Mouse (Mus musculus) neural tube, embryonic 15.5 days (tissue): ENCODE measurements around the gene Cnrip1. TPM values are rescaled to one million over a fixed set of nuclear protein-coding genes. Genes with fewer than 3 reads are reported as not detected.
"Not testable (repeated sequence)": the region's sequence is repeated elsewhere in the genome, so short reads cannot be mapped to it uniquely, and the experiment has no call there.

Source experiments
- ATAC-seq: fragments of 200-750 bp; cut with Nextera tagmentation; 2 replicates; pipeline ENCODE4 v1.8.0; 2017; ENCODE audit warnings: mild to moderate bottlenecking, moderate TSS enrichment, moderate library complexity; ENCODE audit not compliant: low FRiP score
- H3K27ac ChIP-seq: fragments of 300-500 bp; sonication (generic); replicated peaks from 2 replicates; pipeline ENCODE4 v1.5.1; 2015; ENCODE audit warnings: mild to moderate bottlenecking, inconsistent platforms
- H3K27me3 ChIP-seq: fragments of 300-500 bp; sonication (generic); replicated peaks from 2 replicates; pipeline ENCODE4 v1.6.1; 2015; ENCODE audit warnings: inconsistent platforms
- H3K36me3 ChIP-seq: fragments of 300-500 bp; sonication (generic); 2 replicates; pipeline ENCODE4 v1.6.1; 2015; ENCODE audit warnings: inconsistent platforms
- H3K4me1 ChIP-seq: fragments of 300-500 bp; sonication (generic); 2 replicates; pipeline ENCODE4 v1.6.1; 2015; ENCODE audit warnings: inconsistent platforms
- H3K4me2 ChIP-seq: fragments of 300-500 bp; sonication (generic); 2 replicates; pipeline ENCODE4 v1.6.1; 2015; ENCODE audit warnings: inconsistent platforms, mild to moderate bottlenecking, moderate library complexity
- H3K4me3 ChIP-seq: fragments of 300-500 bp; sonication (generic); replicated peaks from 2 replicates; pipeline ENCODE4 v1.5.1; 2015; ENCODE audit warnings: mild to moderate bottlenecking, inconsistent platforms
- H3K9ac ChIP-seq: fragments of 300-500 bp; sonication (generic); replicated peaks from 2 replicates; pipeline ENCODE4 v1.6.1; 2015; ENCODE audit warnings: mild to moderate bottlenecking, inconsistent platforms
- H3K9me3 ChIP-seq: fragments of 300-500 bp; sonication (generic); replicated peaks from 2 replicates; pipeline ENCODE4 v1.6.1; 2016; ENCODE audit warnings: inconsistent platforms
- WGBS: fragments of 180-500 bp; shearing (Covaris S2); methylation state at CpG from one replicate; pipeline ENCODE4 v1.1.7; 2015; ENCODE audit warnings: mixed read lengths; 5-methylcytosine and 5-hydroxymethylcytosine counted together
- polyA plus RNA-seq: library from polyadenylated mRNA; unstranded; fragments of >200 nt; fragmentation: Nextera tagmentation; extraction: Ambion mirVana; gene quantifications from 2 replicates; pipeline ENCODE4 v1.2.1, GENCODE M21; 2015

The Cnrip1 gene
- 132 and 156 TPM in 2 replicates for polyA plus RNA-seq

DNA sequence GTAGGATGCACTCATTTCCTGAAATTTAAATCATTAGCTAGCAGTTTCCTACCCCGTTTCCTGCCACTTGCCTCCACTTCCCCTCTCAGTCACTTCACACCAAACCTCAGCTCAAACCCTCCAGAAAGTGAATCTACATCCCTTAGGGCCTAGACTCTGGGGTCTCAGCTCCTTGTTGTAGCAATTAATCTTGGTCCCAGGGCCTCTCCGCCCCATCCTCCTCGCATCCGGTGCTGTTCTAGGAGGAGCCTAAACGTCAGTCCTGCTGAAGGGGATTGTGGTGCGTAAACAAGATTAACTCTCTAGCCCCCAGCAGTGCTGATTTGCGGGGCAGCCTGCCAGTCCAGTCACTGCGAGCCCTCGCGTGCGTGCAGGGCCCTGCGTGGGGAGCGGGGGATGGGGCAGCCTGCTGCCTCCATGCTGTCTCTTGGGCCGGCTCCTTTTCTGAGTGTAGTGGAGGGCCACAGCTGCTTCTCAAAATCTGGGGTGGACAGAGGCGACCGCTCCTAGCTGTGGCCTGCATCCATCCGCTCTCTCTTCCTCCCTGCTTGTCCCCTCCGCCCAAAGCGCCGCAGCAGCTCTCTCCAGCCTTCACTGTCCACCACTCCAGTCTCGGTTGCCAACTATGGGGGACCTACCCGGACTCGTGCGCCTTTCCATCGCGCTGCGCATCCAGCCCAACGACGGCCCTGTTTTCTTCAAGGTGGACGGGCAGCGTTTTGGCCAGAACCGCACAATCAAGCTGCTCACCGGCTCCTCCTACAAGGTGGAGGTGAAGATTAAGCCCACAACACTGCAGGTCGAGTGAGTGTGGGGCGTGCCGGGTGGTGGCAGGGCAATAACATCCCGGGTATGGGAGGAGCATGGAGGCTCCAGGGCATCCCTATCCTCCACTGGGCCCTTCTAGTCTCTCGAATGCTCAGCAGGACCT, at the start of gene Cnrip1, which contains the start of gene Plek:
Cnrip1 (plus strand) TSS at position 42 of the 931 bp plus-strand sequence.
Plek (minus strand) TSS at position 837 of the 931 bp plus-strand sequence.
- Histone ChIP-seq H3K27me3 (no peaks in the 10 kb centered on the region), H3K36me3 (peaks cover 8% of the 10 kb centered on the region), H3K4me2 (peak within 1 kb of the TSS; percentile 70), H3K27ac (peak within 1 kb of the TSS; percentile 92), H3K4me3 (peak within 1 kb of the TSS; percentile 79), H3K9me3 (no peaks in the 10 kb centered on the region), H3K9ac (peak within 1 kb of the TSS; percentile 91), H3K4me1 (peaks cover 26% of the 10 kb centered on the region)
- WGBS, result under 1% methylated on average over 37 of the region's 38 CpGs
- ATAC-seq, result peak; percentile 97

DNA sequence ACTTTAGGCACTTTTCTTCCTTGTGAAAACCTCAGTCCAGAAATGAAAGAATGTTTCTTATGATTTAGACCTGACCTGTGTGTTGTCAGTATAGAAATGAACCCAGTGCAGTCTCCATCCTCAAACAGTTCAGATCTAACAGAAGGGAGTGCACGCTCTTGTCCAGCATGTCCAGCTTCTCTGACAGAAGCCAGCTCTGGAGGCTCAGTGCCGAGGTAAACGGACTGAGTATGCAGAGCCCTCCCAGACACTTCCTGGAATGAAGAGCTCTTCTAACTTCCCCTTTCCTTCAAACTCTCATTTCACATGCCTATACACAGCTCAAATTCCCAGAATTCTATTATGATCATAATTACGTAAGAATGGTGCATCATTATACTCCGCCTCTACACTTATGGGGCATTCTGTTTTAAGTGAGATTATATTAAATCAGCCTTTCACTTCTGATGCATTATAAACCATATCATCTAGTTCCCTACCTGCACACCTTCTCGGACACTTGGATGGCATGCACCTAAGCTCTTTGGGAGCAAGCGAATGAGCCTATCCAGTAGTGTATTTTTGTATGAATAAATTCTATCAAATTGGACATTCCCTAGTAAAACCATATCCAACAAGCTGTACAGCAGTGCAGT, 48.5 kb upstream of the Cnrip1 start:
- WGBS, result 92% methylated on average over 7 of the region's 7 CpGs
- Histone ChIP-seq H3K4me3 (no peak overlapping the region), H3K9me3 (no peaks in the 10 kb centered on the region), H3K4me2 (no peak overlapping the region), H3K4me1 (no peaks in the 10 kb centered on the region), H3K9ac (no peak overlapping the region), H3K27ac (no peak overlapping the region), H3K36me3 (no peaks in the 10 kb centered on the region; the same call in 1 of the 2 replicates), H3K27me3 (no peaks in the 10 kb centered on the region)
- no peak for ATAC-seq

DNA sequence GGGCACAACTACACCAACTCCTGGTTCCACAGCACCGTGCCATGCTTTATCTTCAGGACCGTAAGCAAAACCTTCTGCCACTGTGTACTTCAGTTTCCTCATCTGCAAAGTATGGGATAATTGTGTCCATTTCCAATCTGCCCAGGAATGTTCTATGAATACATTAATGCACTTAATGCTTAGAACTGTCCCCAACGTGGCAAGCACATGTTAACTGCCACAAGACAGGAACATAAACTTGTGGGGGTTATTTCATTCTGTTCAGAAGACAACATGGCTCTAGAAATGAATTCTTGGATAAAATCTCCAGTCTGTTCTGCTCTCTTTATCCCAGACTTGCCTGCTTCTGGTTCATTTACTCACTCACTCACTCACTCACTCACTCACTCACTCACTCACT, 47.6 kb upstream of the Cnrip1 start:
- no peak for ATAC-seq
- H3K27ac ChIP-seq, result no peak overlapping the region
- H3K27me3 ChIP-seq, result no peaks in the 10 kb centered on the region
- no peak overlapping the region for H3K9ac ChIP-seq
- H3K9me3 ChIP-seq, result no peaks in the 10 kb centered on the region
- WGBS, result 82% methylated on average over 3 of the region's 3 CpGs
- no peaks in the 10 kb centered on the region; the same call in 1 of the 2 replicates for H3K36me3 ChIP-seq
- H3K4me2 ChIP-seq, result no peak overlapping the region
- H3K4me3 ChIP-seq, result no peak overlapping the region
- H3K4me1 ChIP-seq, result no peaks in the 10 kb centered on the region

DNA sequence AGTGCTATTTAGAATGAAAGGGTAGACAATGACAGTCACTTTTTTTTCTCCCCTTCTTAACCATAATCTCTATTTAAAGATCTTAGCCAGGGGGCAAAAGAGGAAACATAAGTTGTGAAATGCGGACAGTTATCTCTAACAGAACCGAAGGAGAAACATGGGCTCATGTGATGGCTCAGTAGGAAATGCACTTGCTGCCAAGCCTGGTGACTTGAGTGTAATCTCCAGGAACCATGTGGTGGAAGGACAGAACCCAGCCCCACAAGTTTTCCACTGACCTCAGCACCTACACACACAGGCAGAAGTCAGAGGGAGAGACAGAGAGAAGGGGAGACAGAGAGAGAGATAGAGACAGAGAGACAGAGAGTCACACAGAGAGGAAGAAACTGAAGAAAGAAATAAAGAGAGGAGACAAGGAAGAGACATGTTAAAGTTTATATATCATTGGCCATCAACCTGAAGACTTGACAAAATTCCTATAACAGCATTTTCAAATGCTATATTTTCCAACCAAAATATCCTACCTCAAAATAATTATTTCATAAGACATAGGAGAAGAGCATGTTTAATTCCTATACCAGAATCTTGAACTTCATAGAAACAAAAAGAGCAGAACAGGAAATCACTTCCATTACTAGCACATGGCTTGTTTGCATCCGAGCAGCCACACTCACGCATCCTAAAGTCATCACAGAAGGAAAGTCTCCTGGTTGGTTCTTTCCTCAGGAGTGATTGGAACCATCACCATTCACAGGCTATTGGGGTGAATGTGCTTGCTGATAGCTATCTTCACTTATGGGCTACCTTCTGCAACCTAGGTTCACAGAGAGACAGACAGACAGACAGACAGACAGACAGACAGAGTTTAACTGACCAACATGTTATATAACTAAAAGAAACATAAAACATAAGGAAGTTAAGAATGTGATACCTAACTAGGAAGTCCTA, 46.2 kb upstream of the Cnrip1 start:
- no peaks in the 10 kb centered on the region for H3K4me1 ChIP-seq
- no peaks in the 10 kb centered on the region for H3K27me3 ChIP-seq
- H3K4me3 ChIP-seq, result no peak overlapping the region
- no peaks in the 10 kb centered on the region for H3K9me3 ChIP-seq
- 84% methylated on average over 4 of the region's 4 CpGs for WGBS
- no peak overlapping the region for H3K9ac ChIP-seq
- H3K36me3 ChIP-seq, result no peaks in the 10 kb centered on the region; the same call in 1 of the 2 replicates
- ATAC-seq, result no peak
- no peak overlapping the region for H3K4me2 ChIP-seq
- no peak overlapping the region for H3K27ac ChIP-seq

DNA sequence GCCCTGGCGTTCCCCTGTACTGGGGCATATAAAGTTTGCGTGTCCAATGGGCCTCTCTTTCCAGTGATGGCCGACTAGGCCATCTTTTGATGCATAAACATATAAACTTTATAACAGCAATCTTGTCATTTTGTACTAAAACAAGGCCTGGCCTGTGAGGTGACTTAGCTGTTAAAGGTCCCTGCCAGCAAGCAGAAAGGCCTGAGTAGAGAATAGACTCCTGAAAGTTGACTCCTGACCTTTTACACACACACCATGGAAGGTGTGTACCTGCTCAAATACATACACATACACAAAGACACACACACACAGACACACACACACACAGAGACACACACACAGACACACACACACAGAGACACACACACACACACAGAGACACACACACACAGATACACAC, 44.9 kb upstream of the Cnrip1 start:
- not testable (repeated sequence) for ATAC-seq, H3K4me3 ChIP-seq, H3K9me3 ChIP-seq, H3K36me3 ChIP-seq, H3K27ac ChIP-seq, H3K27me3 ChIP-seq, H3K9ac ChIP-seq, H3K4me1 ChIP-seq, H3K4me2 ChIP-seq
- WGBS, result 76% methylated on average over 3 of the region's 3 CpGs

DNA sequence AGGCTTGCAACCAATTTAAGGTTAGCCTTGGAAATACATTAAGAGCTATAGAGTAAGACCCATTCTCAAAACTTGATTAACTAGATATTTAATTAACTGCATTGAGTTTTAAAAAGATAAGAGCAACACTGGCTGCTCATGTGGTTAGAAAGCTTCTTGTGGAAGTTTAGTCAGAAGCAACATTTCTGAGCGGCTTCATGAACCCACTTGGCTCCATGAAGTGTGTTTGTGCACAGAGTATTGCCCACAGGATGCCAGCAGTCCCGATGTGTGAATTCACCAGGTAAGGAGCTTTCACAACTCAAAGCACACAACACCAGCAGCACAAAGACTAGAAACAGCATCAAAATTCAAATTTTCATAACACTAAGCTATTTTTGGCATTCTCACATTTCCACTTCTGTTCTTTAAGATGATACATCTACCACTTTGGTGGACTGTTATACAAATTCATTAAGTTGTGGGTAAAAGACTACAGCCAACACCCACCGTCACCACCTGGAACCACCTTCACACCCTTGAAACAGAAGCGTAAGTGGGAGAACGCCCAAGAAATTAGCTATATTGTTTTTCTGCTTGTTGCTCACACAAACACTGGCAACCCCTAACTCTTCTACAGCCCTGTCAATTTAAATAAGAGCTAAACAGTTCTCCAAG, 43.7 kb upstream of the Cnrip1 start:
- Histone ChIP-seq H3K4me3 (no peak overlapping the region), H3K36me3 (no peaks in the 10 kb centered on the region), H3K27me3 (no peaks in the 10 kb centered on the region), H3K4me2 (no peak overlapping the region), H3K4me1 (no peaks in the 10 kb centered on the region), H3K27ac (no peak overlapping the region), H3K9me3 (no peaks in the 10 kb centered on the region), H3K9ac (no peak overlapping the region)
- WGBS, result 92% methylated on average over 5 of the region's 5 CpGs
- no peak for ATAC-seq

DNA sequence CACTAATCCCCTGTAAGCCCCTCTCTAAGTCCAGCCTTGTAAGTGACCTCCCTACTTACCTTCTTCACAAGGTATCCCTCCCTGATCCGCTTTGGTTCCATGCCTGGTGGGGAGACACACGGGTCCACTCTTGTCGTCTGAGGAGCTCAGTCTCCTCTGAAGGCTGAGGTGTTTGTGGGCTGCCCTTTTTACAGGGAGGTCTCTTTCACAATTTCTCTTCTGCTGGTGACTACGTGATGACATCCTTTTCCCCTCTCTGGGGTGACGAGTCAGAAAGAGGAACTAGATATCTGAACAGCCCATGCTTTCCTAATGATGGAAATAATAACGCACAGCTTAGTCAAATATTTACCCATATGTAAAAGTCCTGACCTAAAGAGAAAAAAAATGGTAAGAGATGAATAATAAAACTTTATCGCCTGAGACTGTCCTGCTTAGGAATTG, 42.9 kb upstream of the Cnrip1 start:
- H3K27ac ChIP-seq, result no peak overlapping the region
- no peaks in the 10 kb centered on the region for H3K27me3 ChIP-seq
- H3K4me1 ChIP-seq, result no peaks in the 10 kb centered on the region
- H3K9ac ChIP-seq, result no peak overlapping the region
- H3K36me3 ChIP-seq, result no peaks in the 10 kb centered on the region
- ATAC-seq, result no peak
- H3K9me3 ChIP-seq, result no peaks in the 10 kb centered on the region
- H3K4me2 ChIP-seq, result no peak overlapping the region
- 81% methylated on average over 7 of the region's 7 CpGs for WGBS
- no peak overlapping the region for H3K4me3 ChIP-seq

DNA sequence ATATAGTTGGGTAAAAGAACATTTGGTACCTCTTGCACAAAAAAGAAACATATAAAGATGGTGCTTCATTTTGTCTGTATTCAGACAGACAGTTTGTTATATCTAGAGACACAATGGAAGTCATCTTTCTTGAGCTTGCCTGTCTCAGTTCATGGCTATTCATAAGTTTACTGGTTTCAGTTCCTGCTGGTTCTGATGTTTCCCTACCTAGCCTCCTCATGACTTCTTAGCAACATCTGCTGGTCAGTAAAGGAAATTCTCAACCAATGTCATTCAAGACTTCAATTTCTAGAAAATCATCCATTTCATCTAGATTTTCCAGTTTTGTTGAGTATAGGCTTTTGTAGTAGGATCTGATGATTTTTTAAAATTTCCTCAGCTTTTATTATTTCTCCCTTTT, 38.4 kb upstream of the Cnrip1 start:
- Histone ChIP-seq H3K4me2 (no peak overlapping the region), H3K27ac (no peak overlapping the region), H3K36me3 (no peaks in the 10 kb centered on the region), H3K27me3 (no peaks in the 10 kb centered on the region), H3K9me3 (no peaks in the 10 kb centered on the region), H3K9ac (no peak overlapping the region), H3K4me1 (no peaks in the 10 kb centered on the region), H3K4me3 (no peak overlapping the region)
- ATAC-seq, result no peak

DNA sequence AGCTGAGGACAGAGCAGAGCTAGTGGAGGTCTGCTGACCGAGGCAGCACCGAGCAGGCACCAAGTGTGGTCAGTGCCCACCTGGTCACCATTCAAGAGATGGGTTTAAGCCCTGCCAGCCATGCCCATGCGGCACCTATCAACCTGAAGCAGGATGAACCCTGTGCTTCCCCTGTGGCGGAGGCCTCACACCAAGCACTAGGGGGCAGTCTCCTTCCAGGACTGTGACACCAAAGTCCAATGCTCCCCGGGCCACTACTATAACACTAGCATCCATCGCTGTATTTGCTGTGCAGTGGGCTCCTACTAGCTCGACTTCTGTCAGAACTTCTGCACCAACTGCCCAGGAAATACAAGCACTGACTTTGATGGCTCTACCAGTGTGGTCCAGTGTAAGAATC, 32.1 kb upstream of the Cnrip1 start:
- 92% methylated on average over 7 of the region's 7 CpGs for WGBS
- Histone ChIP-seq H3K4me2 (no peak overlapping the region), H3K27me3 (no peaks in the 10 kb centered on the region), H3K4me3 (no peak overlapping the region), H3K36me3 (no peaks in the 10 kb centered on the region), H3K4me1 (no peaks in the 10 kb centered on the region), H3K9me3 (peaks cover 13% of the 10 kb centered on the region), H3K9ac (no peak overlapping the region), H3K27ac (no peak overlapping the region)
- no peak for ATAC-seq

DNA sequence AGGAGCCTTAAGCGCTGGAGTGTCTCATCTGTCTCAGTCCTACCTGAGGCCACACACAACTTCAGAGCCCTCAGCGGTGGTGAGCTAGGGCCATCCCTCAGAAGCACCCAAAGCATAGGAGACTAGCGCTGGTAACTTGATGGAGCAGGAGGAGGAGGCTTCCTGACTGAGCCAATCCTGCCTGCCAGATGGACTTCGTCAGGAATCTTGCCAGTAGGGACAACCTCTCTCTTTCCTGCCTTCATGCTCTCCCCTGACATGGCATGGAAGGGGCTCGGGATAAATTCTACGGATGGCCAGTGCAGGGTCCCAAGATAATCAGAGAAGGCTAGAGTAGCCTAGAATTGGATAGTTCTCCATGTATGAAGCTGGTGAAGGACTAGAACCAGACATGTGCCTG, 28.2 kb upstream of the Cnrip1 start:
- no peak overlapping the region for H3K4me2 ChIP-seq
- 90% methylated on average over 6 of the region's 6 CpGs for WGBS
- H3K27me3 ChIP-seq, result no peaks in the 10 kb centered on the region
- ATAC-seq, result no peak
- H3K27ac ChIP-seq, result no peak overlapping the region
- H3K4me3 ChIP-seq, result no peak overlapping the region
- no peak overlapping the region for H3K9ac ChIP-seq
- peaks cover 11% of the 10 kb centered on the region for H3K9me3 ChIP-seq
- H3K36me3 ChIP-seq, result no peaks in the 10 kb centered on the region
- H3K4me1 ChIP-seq, result no peaks in the 10 kb centered on the region

DNA sequence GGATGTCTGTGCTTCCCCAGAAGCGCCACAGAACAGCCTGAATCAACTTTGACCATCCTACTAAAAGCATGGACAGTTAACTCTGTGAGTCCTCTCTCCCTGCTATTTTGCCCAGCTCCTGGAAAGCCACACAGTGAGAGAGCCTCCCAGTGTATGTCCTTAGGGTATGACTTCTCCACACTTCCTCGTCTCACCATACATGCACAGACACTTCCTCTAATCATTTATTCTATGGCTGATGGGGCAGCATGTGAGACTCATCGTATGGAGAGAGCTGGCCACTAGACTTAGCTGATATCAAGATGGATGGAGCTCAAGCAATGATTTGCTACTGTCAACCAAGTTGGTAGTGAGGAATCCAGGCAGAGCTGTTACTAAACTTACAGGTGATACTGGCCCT, 27.4 kb upstream of the Cnrip1 start:
- H3K27me3 ChIP-seq, result no peaks in the 10 kb centered on the region
- no peaks in the 10 kb centered on the region for H3K4me1 ChIP-seq
- WGBS, result 89% methylated on average over 3 of the region's 3 CpGs
- peaks cover 3% of the 10 kb centered on the region; the same call in 1 of the 2 replicates for H3K9me3 ChIP-seq
- H3K4me3 ChIP-seq, result no peak overlapping the region
- ATAC-seq, result no peak
- no peak overlapping the region for H3K9ac ChIP-seq
- H3K4me2 ChIP-seq, result no peak overlapping the region
- H3K36me3 ChIP-seq, result no peaks in the 10 kb centered on the region
- H3K27ac ChIP-seq, result no peak overlapping the region
